Mouse (Mus musculus) right cerebral cortex, adult 18-20 months (tissue): ENCODE measurements around the gene Sco2.

Source experiments
- DNase-seq: peaks from one replicate; pipeline ENCODE4 v3.0.0; 2022; ENCODE audit warnings: mixed read lengths

Sco2 gene

GRCm38 (mm10) chr15:89322670-89323522 is 50.8 kb downstream of the Sco2 start, which contains the start of gene Adm2:
Adm2 (plus strand) TSS chr15:89322720.
- no peak for DNase-seq
